Mouse (Mus musculus) thymus, adult 2 months (tissue): ENCODE results near the gene C130032M10Rik. TPM values are rescaled to one million over a fixed set of nuclear protein-coding genes. Genes with fewer than 3 reads are reported as not detected.

Experiments used
- DNase-seq: peaks from one replicate; pipeline ENCODE4 v3.0.0; 2021
- H3K27ac ChIP-seq: fragments of 200-500 bp; 2 replicates; pipeline ENCODE4 v1.5.1; 2012; ENCODE audit warnings: low read length, control low read depth; ENCODE audit not compliant: control insufficient read depth, insufficient read depth
- H3K27me3 ChIP-seq: fragments of 200-500 bp; 2 replicates; pipeline ENCODE4 v1.6.1; 2012; ENCODE audit warnings: mild to moderate bottlenecking, low read length, moderate library complexity, mixed read lengths; ENCODE audit not compliant: control insufficient read depth, insufficient read depth
- H3K36me3 ChIP-seq: fragments of 200-500 bp; 2 replicates; pipeline ENCODE4 v1.6.1; 2012; ENCODE audit warnings: mild to moderate bottlenecking, low read length, moderate library complexity; ENCODE audit not compliant: control insufficient read depth, insufficient read depth
- H3K4me1 ChIP-seq: fragments of 200-500 bp; replicated peaks from 2 replicates; pipeline ENCODE4 v1.6.1; 2012; ENCODE audit warnings: low read length; ENCODE audit not compliant: control insufficient read depth, insufficient read depth
- H3K4me3 ChIP-seq: fragments of 200-500 bp; 2 replicates; pipeline ENCODE4 v1.5.1; 2012; ENCODE audit warnings: mild to moderate bottlenecking, low read length, control low read depth, moderate library complexity; ENCODE audit not compliant: control insufficient read depth, insufficient read depth
- CTCF ChIP-seq: fragments of 200-500 bp; IDR thresholded peaks from 2 replicates; pipeline ENCODE4 v1.5.1; 2012; ENCODE audit warnings: mild to moderate bottlenecking, control low read depth, low read length, moderate library complexity, borderline replicate concordance; ENCODE audit not compliant: control insufficient read depth, poor library complexity, insufficient read depth; ENCODE audit errors: extremely low read depth
- POLR2A ChIP-seq: fragments of 200-500 bp; IDR thresholded peaks from 2 replicates; pipeline ENCODE4 v1.6.1; 2012; ENCODE audit warnings: mild to moderate bottlenecking, low read length, control low read depth, moderate library complexity; ENCODE audit not compliant: control insufficient read depth, poor library complexity, insufficient read depth; ENCODE audit errors: extremely low read depth
- WGBS: fragments of 180-500 bp; shearing (Covaris S2); methylation state at CpG from one replicate; pipeline ENCODE4 v1.1.7; 2018; 5-methylcytosine and 5-hydroxymethylcytosine counted together
- polyA plus RNA-seq: library from polyadenylated mRNA; depleted of rRNA; stranded (reverse); fragments of >200 nt; gene quantifications from 2 replicates; pipeline ENCODE4 v1.2.3, GENCODE M21; 2012

C130032M10Rik gene
- polyA plus RNA-seq, 1 experiment, result not detected

- Histone ChIP-seq H3K4me3 (no peak overlapping the region), H3K27ac (no peak overlapping the region), H3K36me3 (no peaks in the 10 kb centered on the region), H3K27me3 (no peaks in the 10 kb centered on the region), H3K4me1 (peaks cover 38% of the 10 kb centered on the region)
- 76% methylated on average over 9 of the region's 9 CpGs for WGBS
- no peak for DNase-seq
- TF ChIP-seq CTCF, result no peak
- TF ChIP-seq POLR2A, result no peak
Observed at GRCm38 (mm10) chr9:114544754-114545393, 29.4 kb downstream of the C130032M10Rik start.

GRCm38 (mm10) chr9:114546765-114547164, 31.3 kb downstream of the C130032M10Rik start:
- Histone ChIP-seq H3K36me3 (no peaks in the 10 kb centered on the region), H3K27ac (no peak overlapping the region), H3K27me3 (no peaks in the 10 kb centered on the region), H3K4me3 (no peak overlapping the region), H3K4me1 (peaks cover 38% of the 10 kb centered on the region)
- peak; percentile 33 for DNase-seq
- no peak for TF ChIP-seq POLR2A
- TF ChIP-seq CTCF, result no peak
- 24% methylated on average over 12 of the region's 12 CpGs for WGBS

GRCm38 (mm10) chr9:114547643-114548077, 32.2 kb downstream of the C130032M10Rik start:
- no peak overlapping the region for H3K27ac ChIP-seq
- TF ChIP-seq CTCF (no peak), POLR2A (no peak)

GRCm38 (mm10) chr9:114548496-114548895, 33.0 kb downstream of the C130032M10Rik start:
- peaks cover 42% of the 10 kb centered on the region for H3K4me1 ChIP-seq
- no peaks in the 10 kb centered on the region for H3K36me3 ChIP-seq
- no peak for DNase-seq
- 70% methylated on average over 4 of the region's 4 CpGs for WGBS
- no peak overlapping the region for H3K4me3 ChIP-seq
- H3K27ac ChIP-seq, result no peak overlapping the region
- no peaks in the 10 kb centered on the region for H3K27me3 ChIP-seq
- TF ChIP-seq POLR2A, result no peak
- TF ChIP-seq CTCF, result no peak

More at GRCm38 (mm10) chr9:114547643-114548077, 32.2 kb downstream of the C130032M10Rik start:
- peaks cover 42% of the 10 kb centered on the region for H3K4me1 ChIP-seq
- 46% methylated on average over 6 of the region's 6 CpGs for WGBS
- no peaks in the 10 kb centered on the region for H3K27me3 ChIP-seq
- H3K36me3 ChIP-seq, result no peaks in the 10 kb centered on the region
- H3K4me3 ChIP-seq, result no peak overlapping the region
- DNase-seq, result no peak

- WGBS, result 98% methylated on average over 5 of the region's 5 CpGs
- Histone ChIP-seq H3K4me3 (no peak overlapping the region), H3K27ac (no peak overlapping the region), H3K27me3 (no peaks in the 10 kb centered on the region), H3K36me3 (no peaks in the 10 kb centered on the region), H3K4me1 (peaks cover 42% of the 10 kb centered on the region)
- no peak for DNase-seq
- TF ChIP-seq POLR2A (no peak), CTCF (no peak)
Observed at GRCm38 (mm10) chr9:114549117-114549516, 33.6 kb downstream of the C130032M10Rik start.

- 97% methylated on average over 6 of the region's 6 CpGs for WGBS
- no peaks in the 10 kb centered on the region for H3K27me3 ChIP-seq
Observed at GRCm38 (mm10) chr9:114550033-114550432, 34.5 kb downstream of the C130032M10Rik start.

GRCm38 (mm10) chr9:114553828-114554227, 38.3 kb downstream of the C130032M10Rik start:
- Histone ChIP-seq H3K27ac (no peak overlapping the region), H3K4me1 (peaks cover 7% of the 10 kb centered on the region; the same call in 1 of the 2 replicates), H3K36me3 (no peaks in the 10 kb centered on the region), H3K27me3 (peaks cover 3% of the 10 kb centered on the region; the same call in 1 of the 2 replicates), H3K4me3 (no peak overlapping the region)
- no peak for DNase-seq
- TF ChIP-seq CTCF (no peak), POLR2A (no peak)

More at GRCm38 (mm10) chr9:114550033-114550432, 34.5 kb downstream of the C130032M10Rik start:
- DNase-seq, result no peak
- peaks cover 36% of the 10 kb centered on the region for H3K4me1 ChIP-seq
- H3K27ac ChIP-seq, result no peak overlapping the region
- TF ChIP-seq POLR2A, result no peak
- no peak for TF ChIP-seq CTCF
- no peak overlapping the region for H3K4me3 ChIP-seq
- no peaks in the 10 kb centered on the region for H3K36me3 ChIP-seq
